Comparison of ENCODE assay signal across 22 mouse cellular contexts in the genomic region with DNA sequence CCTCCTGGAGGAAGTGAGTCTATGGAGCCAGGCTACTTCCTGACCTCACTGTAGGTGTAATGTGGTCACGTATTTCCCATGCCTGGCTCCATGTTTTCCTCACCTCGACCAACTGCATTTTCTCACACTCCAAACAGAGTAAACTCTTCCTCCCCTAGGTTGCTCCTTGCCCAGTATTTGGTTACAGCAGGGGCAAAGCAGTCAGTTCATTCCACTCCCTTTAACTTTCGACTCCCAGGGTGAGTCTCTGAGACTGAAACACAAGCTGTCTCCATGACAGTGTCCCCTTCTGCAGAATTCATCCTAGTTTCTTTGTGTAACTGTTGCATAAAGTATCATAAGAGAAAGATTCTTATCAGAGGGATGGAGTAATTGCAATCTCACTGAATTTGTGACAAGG.
DNase-seq lines count a peak whose midpoint lies in the region; ATAC-seq and TF ChIP-seq lines count a peak whose summit lies in the region.
"Had no signal": no experiment of that assay in that cellular context is flagged by ENCODE, and none has a peak within 500 bp of the region (broad histone marks: within the 10 kb centered on the region; RNA-seq: fewer than 3 reads in every experiment).

No protein-coding gene starts in this region.

- TF ChIP-seq RAD21 in CH12.LX (IDR thresholded peaks at IDR 0.05; ENCODE audit: low read depth, low read length), result no peak

- peak; percentile 43; the same call in 1 of the 2 replicates for ATAC-seq in kidney, embryonic 14.5 days (ENCODE audit: low FRiP score, low TSS enrichment)
- ATAC-seq in kidney, embryonic 16.5 days (ENCODE audit: low FRiP score, low TSS enrichment), result 0 out of 2 replicates have a peak, but pooled peaks have one; percentile 49
- ATAC-seq: CD4-positive, CD25-positive, alpha-beta regulatory T cell, adult 4 months; forebrain, embryonic 14.5 days; forebrain, embryonic 16.5 days had no signal

- TF ChIP-seq CTCF in CH12.LX (conservative IDR thresholded peaks at IDR 0.05 in 1 of 2, IDR thresholded peaks at IDR 0.05 in 1 of 2; ENCODE audit: low read depth in 2 of 2, low read length in 2 of 2), result no peak

- peak overlapping the region; percentile 59; the same call in 1 of the 2 replicates for H3K27ac ChIP-seq in kidney, embryonic 14.5 days (ENCODE audit: low read depth, low read length)
- H3K27ac ChIP-seq in kidney, embryonic 16.5 days (ENCODE audit: low read length), result peak overlapping the region; percentile 38; the same call in 1 of the 2 replicates
- H3K27ac ChIP-seq in CH12.LX (ENCODE audit: insufficient read depth, low read depth), result no peak overlapping the region
- H3K27ac ChIP-seq: embryonic facial prominence, embryonic 13.5 days; embryonic facial prominence, embryonic 15.5 days; forebrain, embryonic 10.5 days; forebrain, embryonic 12.5 days had no signal

- no peaks in the 10 kb centered on the region for H3K27me3 ChIP-seq in kidney, embryonic 14.5 days (ENCODE audit: control insufficient read depth, insufficient read depth, low read length)
- H3K27me3 ChIP-seq in kidney, embryonic 16.5 days (ENCODE audit: insufficient read depth, low read length), result no peaks in the 10 kb centered on the region
- H3K27me3 ChIP-seq in CH12.LX (replicated peaks), result no peaks in the 10 kb centered on the region
- H3K27me3 ChIP-seq: embryonic facial prominence, embryonic 13.5 days; embryonic facial prominence, embryonic 15.5 days; forebrain, embryonic 12.5 days had no signal

- H3K4me3 ChIP-seq in kidney, embryonic 14.5 days (ENCODE audit: low read length), result no peak overlapping the region
- H3K4me3 ChIP-seq in kidney, embryonic 16.5 days (ENCODE audit: low read length), result no peak overlapping the region
- H3K4me3 ChIP-seq in CH12.LX (replicated peaks in 1 of 3; ENCODE audit: low read depth in 2 of 3, low read length in 2 of 3, poor library complexity in 1 of 3), result no peak overlapping the region
- H3K4me3 ChIP-seq: embryonic facial prominence, embryonic 13.5 days; embryonic facial prominence, embryonic 15.5 days; erythroblast, embryonic 14.5 days; forebrain, embryonic 10.5 days; forebrain, embryonic 12.5 days had no signal

- dilution Hi-C loops in CH12.LX (cut with MboI; ENCODE audit: extremely low pct_ligation_motif_present, extremely low pct_unique_long_range_greater_than_20kb, low sequenced_read_pairs), result no loop called here

- 45% methylated on average over 3 of the region's 3 CpGs for WGBS in kidney, embryonic 14.5 days
- WGBS in kidney, embryonic 16.5 days, result 48% methylated on average over 3 of the region's 3 CpGs

- H3K36me3 ChIP-seq in kidney, embryonic 14.5 days (ENCODE audit: control insufficient read depth, insufficient read depth, low read length), result no peaks in the 10 kb centered on the region
- no peaks in the 10 kb centered on the region for H3K36me3 ChIP-seq in kidney, embryonic 16.5 days (ENCODE audit: insufficient read depth, low read length)
- no peaks in the 10 kb centered on the region for H3K36me3 ChIP-seq in CH12.LX (replicated peaks in 1 of 2; ENCODE audit: control insufficient read depth in 1 of 2, insufficient read depth in 1 of 2, low read length in 1 of 2)
- H3K36me3 ChIP-seq: embryonic facial prominence, embryonic 13.5 days; embryonic facial prominence, embryonic 15.5 days; forebrain, embryonic 10.5 days; forebrain, embryonic 12.5 days had no signal

- no peak for DNase-seq in kidney, adult 9 months
- DNase-seq in kidney, adult 18-20 months, result no peak
- no peak for DNase-seq in CH12.LX (ENCODE audit: extremely low read depth)
- DNase-seq: adrenal gland, postnatal 10 days; adrenal gland, postnatal 25 days; B cell, adult 2 months; cerebellum, adult 11 months; cerebellum, adult 18-20 months; cerebellum, adult 8-10 months; cerebellum, adult 9-11 months; cerebellum, postnatal 36 days; embryo, embryonic 11 days had no signal

- in situ Hi-C loops in CH12.LX (cut with MboI; ENCODE audit: low pct_ligation_motif_present, low pct_unique_long_range_greater_than_20kb, low sequenced_read_pairs), result no loop called here

- H3K4me1 ChIP-seq in kidney, embryonic 14.5 days (ENCODE audit: control insufficient read depth, insufficient read depth, low read length), result peaks cover 3% of the 10 kb centered on the region; the same call in 1 of the 2 replicates
- H3K4me1 ChIP-seq in kidney, embryonic 16.5 days (ENCODE audit: insufficient read depth, low read length), result 0 out of 2 replicates have a peak, but pooled peaks cover 4% of the 10 kb centered on the region
- no peaks in the 10 kb centered on the region for H3K4me1 ChIP-seq in CH12.LX (ENCODE audit: control insufficient read depth in 1 of 2, insufficient read depth in 2 of 2)
- H3K4me1 ChIP-seq: embryonic facial prominence, embryonic 13.5 days; embryonic facial prominence, embryonic 15.5 days; forebrain, embryonic 10.5 days; forebrain, embryonic 12.5 days had no signal

- no peak overlapping the region for H3K4me2 ChIP-seq in kidney, embryonic 14.5 days (replicated peaks; ENCODE audit: low read depth, low read length)
- H3K4me2 ChIP-seq in kidney, embryonic 16.5 days (replicated peaks; ENCODE audit: low read depth, low read length), result no peak overlapping the region
- H3K4me2 ChIP-seq in CH12.LX (ENCODE audit: insufficient read depth, low read depth, poor library complexity, severe bottlenecking), result 0 out of 2 replicates have a peak overlapping the region, but pooled peaks have one; percentile 7
- H3K4me2 ChIP-seq: embryonic facial prominence, embryonic 13.5 days; embryonic facial prominence, embryonic 15.5 days; forebrain, embryonic 12.5 days had no signal

- H3K79me2 ChIP-seq in CH12.LX (replicated peaks; ENCODE audit: control insufficient read depth, extremely low read depth, insufficient read depth, poor library complexity, severe bottlenecking), result no peaks in the 10 kb centered on the region

- no peak for TF ChIP-seq POLR2A in CH12.LX (IDR thresholded peaks at IDR 0.05; ENCODE audit: low read depth, low read length)

- peaks cover 4% of the 10 kb centered on the region; the same call in 1 of the 2 replicates for H3K9me3 ChIP-seq in kidney, embryonic 14.5 days (ENCODE audit: control insufficient read depth, low read length)
- peaks cover 7% of the 10 kb centered on the region for H3K9me3 ChIP-seq in kidney, embryonic 16.5 days (ENCODE audit: low read length)
- H3K9me3 ChIP-seq in CH12.LX (replicated peaks; ENCODE audit: low read length), result peaks cover 3% of the 10 kb centered on the region
- H3K9me3 ChIP-seq: embryonic facial prominence, embryonic 13.5 days; embryonic facial prominence, embryonic 15.5 days; forebrain, embryonic 10.5 days; forebrain, embryonic 12.5 days had no signal

- no peak overlapping the region for H3K9ac ChIP-seq in kidney, embryonic 14.5 days (ENCODE audit: low read depth, low read length)
- H3K9ac ChIP-seq in kidney, embryonic 16.5 days (replicated peaks; ENCODE audit: low read length), result no peak overlapping the region
- H3K9ac ChIP-seq in CH12.LX (ENCODE audit: insufficient read depth, low read depth), result no peak overlapping the region
- H3K9ac ChIP-seq: embryonic facial prominence, embryonic 13.5 days; embryonic facial prominence, embryonic 15.5 days; forebrain, embryonic 12.5 days had no signal

- no peak for TF ChIP-seq EP300 in CH12.LX (IDR thresholded peaks at IDR 0.05; ENCODE audit: low read length)

TF ChIP-seq in CH12.LX, 34 proteins besides CTCF, POLR2A, EP300 and RAD21:
- TF ChIP-seq NRF1 (IDR thresholded peaks at IDR 0.05; ENCODE audit: low read depth, low read length), result no peak
- TF ChIP-seq SIN3A (IDR thresholded peaks at IDR 0.05; ENCODE audit: low read length), result no peak
- TF ChIP-seq ZMIZ1 (IDR thresholded peaks at IDR 0.05; ENCODE audit: low read depth, low read length), result no peak
- no peak for TF ChIP-seq ELF1 (IDR thresholded peaks at IDR 0.05; ENCODE audit: low read depth, low read length)
- TF ChIP-seq MAX (IDR thresholded peaks at IDR 0.05; ENCODE audit: low read length), result no peak
- TF ChIP-seq PAX5 (IDR thresholded peaks at IDR 0.05; ENCODE audit: low read length), result no peak
- TF ChIP-seq USF2 (conservative IDR thresholded peaks at IDR 0.05; ENCODE audit: low read depth, low read length), result no peak
- no peak for TF ChIP-seq POLR2AphosphoS2 (IDR thresholded peaks at IDR 0.05; ENCODE audit: low read depth, low read length)
- no peak for TF ChIP-seq ZC3H11A (IDR thresholded peaks at IDR 0.05; ENCODE audit: low read depth, low read length)
- TF ChIP-seq CHD2 (IDR thresholded peaks at IDR 0.05; ENCODE audit: low read length), result no peak
- TF ChIP-seq MYC (IDR thresholded peaks at IDR 0.05; ENCODE audit: low read depth, low read length), result no peak
- no peak for TF ChIP-seq MXI1 (IDR thresholded peaks at IDR 0.05; ENCODE audit: low read depth, low read length)
- no peak for TF ChIP-seq GABPA (IDR thresholded peaks at IDR 0.05; ENCODE audit: insufficient replicate concordance, low read depth, low read length)
- TF ChIP-seq CHD1 (IDR thresholded peaks at IDR 0.05; ENCODE audit: low read depth, low read length), result no peak
- TF ChIP-seq E2F4 (IDR thresholded peaks at IDR 0.05; ENCODE audit: insufficient replicate concordance, low read depth, low read length), result no peak
- no peak for TF ChIP-seq JUN (IDR thresholded peaks at IDR 0.05; ENCODE audit: insufficient read depth, low read depth, low read length)
- no peak for TF ChIP-seq SMC3 (IDR thresholded peaks at IDR 0.05; ENCODE audit: low read depth, low read length)
- TF ChIP-seq TCF12 (IDR thresholded peaks at IDR 0.05; ENCODE audit: low read depth, low read length), result no peak
- no peak for TF ChIP-seq TBP (conservative IDR thresholded peaks at IDR 0.05; ENCODE audit: low read depth, low read length)
- no peak for TF ChIP-seq UBTF (IDR thresholded peaks at IDR 0.05; ENCODE audit: low read depth, low read length)
